Mouse (Mus musculus) layer of hippocampus, postnatal 25 days (tissue): Measurements from ENCODE around the gene Swsap1. TPM values are rescaled to one million over a fixed set of nuclear protein-coding genes. Genes with fewer than 3 reads are reported as not detected.

Experiments used
- DNase-seq, 2 experiments: peaks; one replicate each; pipeline ENCODE4 v3.0.0; 2022; ENCODE audit warnings: mixed read lengths in 2 of 2, low spot score in 1 of 2; ENCODE audit errors: extremely low spot score in 1 of 2
- total RNA-seq, 2 experiments: library from RNA; stranded (reverse); gene quantifications; 2 replicates each; pipeline ENCODE4 v1.2.3; 2021

Swsap1 gene
- total RNA-seq, 2 experiments from 2014 or later: 14.7 to 16.0 TPM

DNA sequence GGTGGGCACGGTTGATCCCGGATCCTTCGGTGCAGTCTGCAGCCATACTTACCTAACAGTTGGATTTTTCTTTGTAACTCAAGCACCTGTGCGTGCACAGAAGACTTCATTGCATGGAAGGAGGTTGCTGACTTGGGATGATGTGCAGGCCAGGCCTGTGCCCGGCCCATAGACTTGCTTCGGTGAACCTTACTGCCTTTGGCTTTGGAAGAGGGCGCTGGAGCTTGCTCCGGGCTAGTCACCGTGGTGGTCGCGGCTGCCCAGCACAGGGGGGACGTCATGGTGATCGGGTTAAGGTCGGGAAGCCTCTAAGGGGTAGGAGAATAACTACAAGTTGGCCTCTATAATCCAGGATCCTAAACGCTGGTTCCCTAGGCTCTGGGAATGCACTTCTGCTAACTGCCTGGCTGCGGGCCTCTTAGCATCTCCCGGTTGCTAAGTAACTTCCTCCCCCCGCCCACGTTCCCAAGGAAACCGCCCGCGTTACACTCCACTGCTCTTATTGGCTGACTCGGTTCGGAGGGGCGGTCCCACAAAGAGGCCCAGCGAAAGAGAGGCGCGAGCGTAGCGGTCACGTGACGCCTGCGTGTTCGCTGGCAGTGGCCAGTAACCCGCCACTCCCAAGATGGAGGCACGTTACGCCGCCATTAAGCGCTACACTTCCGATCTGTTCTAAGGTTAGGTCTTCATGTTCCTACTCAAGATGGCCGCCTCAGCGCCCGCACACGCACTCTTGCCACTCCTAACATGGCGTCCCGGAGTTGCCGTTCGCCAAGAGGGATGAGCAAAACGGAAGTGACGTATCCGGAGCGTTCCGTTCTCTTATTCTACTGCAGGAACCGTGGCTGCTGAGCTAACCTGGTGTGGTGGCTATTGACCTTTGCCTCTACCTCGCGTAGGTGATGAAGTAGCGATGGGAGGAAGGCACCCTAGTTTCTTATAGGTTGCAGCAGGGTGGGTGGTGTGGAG lies 46.9 kb downstream of the Swsap1 start, which contains the start of the genes Ccdc151 and Prkcsh:
Ccdc151 (minus strand) TSS at position 441 of the 969 bp plus-strand sequence.
Prkcsh (plus strand) TSS at position 613 of the 969 bp plus-strand sequence.
- DNase-seq: peak; percentile 91 to 94

DNA sequence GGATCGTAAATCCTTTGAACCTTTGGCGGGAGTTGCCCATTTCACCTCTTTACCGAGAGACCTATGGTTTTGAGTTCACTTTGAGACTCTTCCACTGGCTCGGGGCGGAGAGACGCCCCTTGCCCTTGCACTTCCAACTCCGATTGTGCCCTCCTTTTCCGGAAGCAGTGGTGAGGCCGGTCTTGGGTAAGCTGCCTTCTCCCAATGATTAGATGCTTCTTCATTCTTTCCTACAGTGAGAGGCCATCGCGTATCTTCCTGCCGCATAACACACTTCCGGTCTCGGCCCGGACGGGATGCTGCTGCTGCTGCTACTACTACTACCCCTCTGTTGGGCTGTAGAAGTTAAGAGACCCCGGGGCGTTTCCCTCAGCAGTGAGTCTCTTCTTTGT lies 47.6 kb downstream of the Swsap1 start:
- DNase-seq: no peak

GRCm38 (mm10) chr9:22004546-22004945 lies 49.0 kb downstream of the Swsap1 start:
- no peak for DNase-seq

Other genes with a start within 250 kb of the Swsap1 start
- gene Ldlr, start 232.3 kb upstream of the Swsap1 start, total RNA-seq: 10 to 100 TPM; 20.5 to 20.7 TPM
- gene Spc24, start 195.5 kb upstream of the Swsap1 start, total RNA-seq: 1 to 10 TPM; 1.1 to 2.5 TPM
- 1 to 10 TPM; 6.3 to 7.4 TPM for gene Kank2, start 157.0 kb upstream of the Swsap1 start, total RNA-seq
- gene Angptl8, start 120.2 kb upstream of the Swsap1 start, total RNA-seq: not detected
- 10 to 100 TPM; 13.1 to 18.4 TPM for gene Dock6, start 103.1 kb upstream of the Swsap1 start, total RNA-seq
- 10 to 100 TPM; 19.5 to 24.0 TPM for gene Rab3d, start 37.6 kb upstream of the Swsap1 start, total RNA-seq
- gene Ccdc159, start 28.3 kb upstream of the Swsap1 start, total RNA-seq: 10 to 100 TPM; 13.2 to 18.5 TPM
- 10 to 100 TPM; 40.2 to 45.0 TPM for gene Tmem205, start 28.2 kb upstream of the Swsap1 start, total RNA-seq
- 100 to 1,000 TPM; 334 to 345 TPM for gene Plppr2, start 18.7 kb upstream of the Swsap1 start, total RNA-seq
- 1 to 10 TPM; 7.3 to 9.5 TPM for gene Epor, start 7.8 kb downstream of the Swsap1 start, total RNA-seq
- 1 to 10 TPM; 1.5 to 1.9 TPM for gene Rgl3, start 33.7 kb downstream of the Swsap1 start, total RNA-seq
- 1 to 10 TPM; 7.0 to 7.6 TPM for gene Ccdc151, start 46.9 kb downstream of the Swsap1 start, total RNA-seq
- 100 to 1,000 TPM; 107 to 108 TPM for gene Prkcsh, start 47.1 kb downstream of the Swsap1 start, total RNA-seq
- 100 to 1,000 TPM; 155 to 158 TPM for gene Elavl3, start 96.3 kb downstream of the Swsap1 start, total RNA-seq
- 1 to 10 TPM; 1.2 to 3.9 TPM for gene Gm49318, start 115.5 kb downstream of the Swsap1 start, total RNA-seq
- 10 to 100 TPM; 17.9 to 22.1 TPM for gene Zfp653, start 115.6 kb downstream of the Swsap1 start, total RNA-seq
- 10 to 100 TPM; 45.6 to 45.8 TPM for gene Ecsit, start 129.7 kb downstream of the Swsap1 start, total RNA-seq
- 1 to 10 TPM in 1 of 2 experiments, under 1 TPM in 1; 0.32 to 1.2 TPM for gene Cnn1, start 143.5 kb downstream of the Swsap1 start, total RNA-seq
- gene Elof1, start 161.4 kb downstream of the Swsap1 start, total RNA-seq: 10 to 100 TPM; 53.1 to 57.9 TPM
- under 1 TPM; 0.54 to 0.91 TPM for gene Acp5, start 180.0 kb downstream of the Swsap1 start, total RNA-seq
- 10 to 100 TPM; 48.2 to 54.3 TPM for gene Pigyl, start 201.1 kb downstream of the Swsap1 start, total RNA-seq
- gene Zfp872, start 232.3 kb downstream of the Swsap1 start, total RNA-seq: not detected